Mouse (Mus musculus) MEL (cell line): ENCODE data around the gene Tbcd.

Source experiments
- CTCF ChIP-seq, 3 experiments: IDR thresholded peaks in 2 of 3; conservative IDR thresholded peaks in 1 of 3; 2 replicates each; pipeline ENCODE4 v1.5.1; 2011 to 2012; ENCODE audit warnings: low read length in 3 of 3, low read depth in 2 of 3, mild to moderate bottlenecking in 2 of 3, improper control_type of control experiment in 1 of 3, inconsistent platforms in 1 of 3, mixed read lengths in 1 of 3, moderate library complexity in 1 of 3; ENCODE audit not compliant: control insufficient read depth in 1 of 3, insufficient read depth in 1 of 3, poor library complexity in 1 of 3, severe bottlenecking in 1 of 3
- E2F4 ChIP-seq: IDR thresholded peaks from 2 replicates; pipeline ENCODE4 v1.6.1; 2011; ENCODE audit warnings: low read depth, low read length, improper control_type of control experiment, borderline replicate concordance
- GABPA ChIP-seq: IDR thresholded peaks from 2 replicates; pipeline ENCODE4 v1.6.1; 2012; ENCODE audit warnings: low read depth, mild to moderate bottlenecking, inconsistent platforms, low read length, improper control_type of control experiment, moderate library complexity
- GATA1 ChIP-seq: IDR thresholded peaks from 2 replicates; pipeline ENCODE4 v1.6.1; 2011; ENCODE audit warnings: low read depth, low read length, improper control_type of control experiment
- KAT2A ChIP-seq: conservative IDR thresholded peaks from 2 replicates; pipeline ENCODE4 v1.6.1; 2012; ENCODE audit warnings: low read depth, low read length, improper control_type of control experiment, inconsistent platforms
- MYB ChIP-seq: IDR thresholded peaks from 2 replicates; pipeline ENCODE4 v1.6.1; 2011; ENCODE audit warnings: mild to moderate bottlenecking, low read depth, low read length, improper control_type of control experiment
- MYC ChIP-seq: IDR thresholded peaks from 2 replicates; pipeline ENCODE4 v1.6.1; 2011; ENCODE audit warnings: low read depth, mild to moderate bottlenecking, low read length, improper control_type of control experiment, moderate library complexity
- NELFE ChIP-seq: IDR thresholded peaks from 2 replicates; pipeline ENCODE4 v1.6.1; 2011; ENCODE audit warnings: low read depth, low read length, improper control_type of control experiment
- POLR2A ChIP-seq, 2 experiments: IDR thresholded peaks; 2 replicates each; pipeline ENCODE4 v1.6.1; 2011 to 2012; ENCODE audit warnings: low read length in 2 of 2, mild to moderate bottlenecking in 2 of 2, control low read depth in 1 of 2, improper control_type of control experiment in 1 of 2, low read depth in 1 of 2, moderate library complexity in 1 of 2; ENCODE audit not compliant: control insufficient read depth in 1 of 2, insufficient read depth in 1 of 2, poor library complexity in 1 of 2
- POLR2AphosphoS5 ChIP-seq: IDR thresholded peaks from 2 replicates; pipeline ENCODE4 v1.6.1; 2012; ENCODE audit warnings: low read depth, borderline replicate concordance, mild to moderate bottlenecking, inconsistent platforms, low read length, moderate library complexity, mixed read lengths
- TCF12 ChIP-seq: IDR thresholded peaks from 2 replicates; pipeline ENCODE4 v1.6.1; 2014; ENCODE audit warnings: low read depth, mild to moderate bottlenecking, inconsistent platforms, low read length, improper control_type of control experiment, moderate library complexity
- ZNF384 ChIP-seq: IDR thresholded peaks from 2 replicates; pipeline ENCODE4 v1.6.1; 2012; ENCODE audit warnings: low read depth, mild to moderate bottlenecking, inconsistent platforms, low read length, improper control_type of control experiment

GRCm38 (mm10) chr11:121548996-121549842 is 97.5 kb downstream of the Tbcd start:
- TF ChIP-seq MYB (no peak), GATA1 (peak; percentile 53), GABPA (no peak), CTCF (IDR thresholded peaks at IDR 0.05 in 2 of 3, conservative IDR thresholded peaks at IDR 0.05 in 1 of 3; ENCODE audit: control insufficient read depth in 1 of 3, insufficient read depth in 1 of 3, low read depth in 2 of 3, low read length in 3 of 3, poor library complexity in 1 of 3, severe bottlenecking in 1 of 3) (no peak), NELFE (no peak), E2F4 (no peak), ZNF384 (no peak), POLR2AphosphoS5 (no peak), TCF12 (peak; percentile 58; the same call in 1 of the 2 replicates), POLR2A (IDR thresholded peaks at IDR 0.05; ENCODE audit: control insufficient read depth in 1 of 2, insufficient read depth in 1 of 2, low read depth in 1 of 2, low read length in 2 of 2, poor library complexity in 1 of 2) (no peak), MYC (0 out of 2 replicates have a peak, but pooled peaks have one; percentile 59), KAT2A (no peak)
